Mouse (Mus musculus) intestine, postnatal 0 days (tissue): ENCODE results near the gene Wscd2. TPM values are rescaled to one million over a fixed set of nuclear protein-coding genes. Genes with fewer than 3 reads are reported as not detected.

Experiments
- ATAC-seq: fragments of 200-750 bp; cut with Nextera tagmentation; 2 replicates; pipeline ENCODE4 v1.8.0; 2017; ENCODE audit warnings: mild to moderate bottlenecking, moderate TSS enrichment, moderate library complexity
- H3K27ac ChIP-seq: fragments of 300-500 bp; sonication (generic); 2 replicates; pipeline ENCODE4 v1.5.1; 2014; ENCODE audit warnings: mild to moderate bottlenecking, low read depth, low read length, moderate library complexity
- H3K27me3 ChIP-seq: fragments of 300-500 bp; sonication (generic); replicated peaks from 2 replicates; pipeline ENCODE4 v1.6.1; 2014; ENCODE audit warnings: low read length, mixed read lengths; ENCODE audit not compliant: control insufficient read depth, insufficient read depth
- H3K36me3 ChIP-seq: fragments of 300-500 bp; sonication (generic); 2 replicates; pipeline ENCODE4 v1.6.1; 2014; ENCODE audit warnings: mild to moderate bottlenecking, moderate library complexity; ENCODE audit not compliant: control insufficient read depth, insufficient read depth
- H3K4me1 ChIP-seq: fragments of 300-500 bp; sonication (generic); replicated peaks from 2 replicates; pipeline ENCODE4 v1.6.1; 2014; ENCODE audit warnings: antibody characterized with exemption, low read length, mixed read lengths; ENCODE audit not compliant: control insufficient read depth, insufficient read depth
- H3K4me2 ChIP-seq: fragments of 300-500 bp; sonication (generic); replicated peaks from 2 replicates; pipeline ENCODE4 v1.6.1; 2014; ENCODE audit warnings: low read depth, mild to moderate bottlenecking, moderate library complexity
- H3K4me3 ChIP-seq: fragments of 300-500 bp; sonication (generic); 2 replicates; pipeline ENCODE4 v1.5.1; 2014; ENCODE audit warnings: low read depth, low read length
- H3K9ac ChIP-seq: fragments of 300-500 bp; sonication (generic); 2 replicates; pipeline ENCODE4 v1.6.1; 2014; ENCODE audit warnings: mild to moderate bottlenecking, low read depth, low read length
- H3K9me3 ChIP-seq: fragments of 300-500 bp; sonication (generic); 2 replicates; pipeline ENCODE4 v1.6.1; 2016; ENCODE audit warnings: mixed run types; ENCODE audit not compliant: control insufficient read depth
- CTCF ChIP-seq: sonication (generic); IDR thresholded peaks from 2 replicates; pipeline ENCODE4 v1.5.1; 2016; ENCODE audit warnings: low read depth, mild to moderate bottlenecking, control low read depth, antibody characterized with exemption, moderate library complexity
- WGBS: fragments of 180-500 bp; shearing (Covaris S2); extraction: QIAGEN DNeasy Blood & Tissue Kit; methylation state at CpG from one replicate; pipeline ENCODE4 v1.1.7; 2014; 5-methylcytosine and 5-hydroxymethylcytosine counted together
- polyA plus RNA-seq: library from polyadenylated mRNA; unstranded; fragments of >200 nt; fragmentation: Nextera tagmentation; extraction: Ambion mirVana; gene quantifications from 2 replicates; pipeline ENCODE4 v1.2.1, GENCODE M21; 2015

Wscd2 gene
- polyA plus RNA-seq, 1 experiment from 2014 or later = 4.2 TPM

- no peaks in the 10 kb centered on the region for H3K4me1 ChIP-seq
- H3K36me3 ChIP-seq = no peaks in the 10 kb centered on the region
- no peak overlapping the region for H3K27ac ChIP-seq
- no peak for ATAC-seq
- H3K27me3 ChIP-seq = no peaks in the 10 kb centered on the region
- 64% methylated on average over 5 of the region's 5 CpGs for WGBS
- no peak overlapping the region for H3K4me2 ChIP-seq
- no peaks in the 10 kb centered on the region for H3K9me3 ChIP-seq
- no peak overlapping the region for H3K4me3 ChIP-seq
- H3K9ac ChIP-seq = no peak overlapping the region
- no peak for TF ChIP-seq CTCF
Observed at GRCm38 (mm10) chr5:113639126-113639525, 149.0 kb downstream of the Wscd2 start.

Other genes with a start within 250 kb of the Wscd2 start
- 4.0 TPM in 2 replicates for gene Sgsm1, start 179.5 kb upstream of the Wscd2 start, polyA plus RNA-seq
- gene Aym1, start 133.0 kb upstream of the Wscd2 start, polyA plus RNA-seq = not detected in 2 replicates
- 2.1 and 2.9 TPM in 2 replicates for gene Cmklr1, start 160.1 kb downstream of the Wscd2 start, polyA plus RNA-seq
- not detected in 2 replicates for gene 1700069L16Rik, start 234.4 kb downstream of the Wscd2 start, polyA plus RNA-seq
- 4.6 and 5.0 TPM in 2 replicates for gene Ficd, start 245.5 kb downstream of the Wscd2 start, polyA plus RNA-seq